Mouse (Mus musculus): ENCODE data around the gene Chrng. TPM values are rescaled to one million over a fixed set of nuclear protein-coding genes. Genes with fewer than 3 reads are reported as not detected.

Chrng gene
- polyA plus RNA-seq, 1 experiment from 2014 or later, result 5.0 TPM

DNA sequence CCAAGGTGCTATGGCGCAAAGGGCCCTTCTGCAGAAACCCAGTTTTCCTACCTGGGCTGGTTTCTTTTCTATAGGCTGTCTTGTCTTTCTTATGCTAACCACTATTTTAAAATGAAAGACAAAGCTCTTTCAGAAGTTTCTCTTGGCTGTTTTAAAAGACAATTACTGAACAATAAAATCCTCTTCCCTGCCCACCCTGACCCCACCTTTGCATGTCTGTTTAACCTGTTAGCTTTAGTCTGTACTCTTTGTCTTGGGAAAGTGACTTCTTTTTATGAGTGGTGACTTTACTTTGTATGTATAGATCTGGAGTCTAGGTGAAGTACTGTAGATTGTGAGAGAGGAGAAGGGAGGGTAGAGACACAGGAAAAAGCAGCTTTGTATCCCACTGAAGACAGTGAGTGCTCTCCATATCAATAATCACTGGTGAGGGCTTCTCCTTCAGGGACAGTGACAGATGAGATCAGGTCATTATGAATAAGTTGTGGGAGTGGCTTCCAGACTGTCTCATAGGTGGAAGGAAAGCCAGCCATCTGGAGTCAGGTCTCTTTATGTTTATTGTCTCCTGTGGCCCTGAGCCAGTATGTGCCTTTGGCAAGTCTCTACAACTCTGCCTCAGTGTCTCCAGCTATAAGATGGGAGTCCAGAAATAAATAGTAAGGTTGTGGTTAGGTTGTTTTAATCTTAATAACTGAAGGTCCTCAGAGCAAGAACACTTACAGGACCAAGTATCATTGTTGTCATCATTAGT lies 22.1 kb downstream of the Chrng start:
- Histone ChIP-seq H3K9ac (ENCODE audit: low read length) (no peak overlapping the region), H3K4me2 (ENCODE audit: low read depth) (no peak overlapping the region), H3K27ac (ENCODE audit: low read depth, low read length) (no peak overlapping the region), H3K4me1 (ENCODE audit: control insufficient read depth, insufficient read depth, low read length) (no peaks in the 10 kb centered on the region), H3K4me3 (ENCODE audit: low read depth, low read length) (no peak overlapping the region), H3K36me3 (ENCODE audit: control insufficient read depth, insufficient read depth, low read length) (peaks cover 33% of the 10 kb centered on the region), H3K27me3 (ENCODE audit: control insufficient read depth, insufficient read depth, low read length) (no peaks in the 10 kb centered on the region), H3K9me3 (ENCODE audit: control insufficient read depth, low read length) (no peaks in the 10 kb centered on the region)
- ATAC-seq (ENCODE audit: insufficient read depth, low FRiP score, low TSS enrichment) (no peak), DNase-seq (ENCODE audit: low spot score) (no peak)
- WGBS, result 100% methylated on average over 1 of the region's 1 CpGs

DNA sequence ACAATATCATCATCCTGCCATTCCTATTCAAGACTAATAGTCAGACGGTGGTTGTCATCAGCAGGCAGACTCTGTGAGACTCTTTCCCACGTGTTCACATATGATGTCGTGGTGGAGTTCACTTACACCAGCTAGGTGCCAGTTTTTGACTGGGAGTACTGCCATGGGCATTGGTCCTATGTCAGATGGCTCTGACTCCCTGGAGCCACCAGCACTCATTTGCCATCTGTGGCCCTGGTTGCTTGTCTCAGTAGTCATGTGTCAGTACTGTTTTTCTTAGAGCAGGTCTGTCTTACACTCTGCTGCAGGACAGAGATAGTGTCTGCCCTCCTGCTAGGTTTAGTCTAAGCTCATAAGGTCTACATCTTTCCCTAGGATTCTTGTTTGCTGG lies 22.7 kb downstream of the Chrng start:
- peaks cover 31% of the 10 kb centered on the region for H3K36me3 ChIP-seq (ENCODE audit: control insufficient read depth, insufficient read depth, low read length)
- DNase-seq (ENCODE audit: low spot score) (no peak), ATAC-seq (ENCODE audit: insufficient read depth, low FRiP score, low TSS enrichment) (no peak)
- no peak overlapping the region for H3K4me2 ChIP-seq (ENCODE audit: low read depth)
- no peak overlapping the region for H3K4me3 ChIP-seq (ENCODE audit: low read depth, low read length)
- no peak overlapping the region for H3K27ac ChIP-seq (ENCODE audit: low read depth, low read length)
- no peaks in the 10 kb centered on the region for H3K4me1 ChIP-seq (ENCODE audit: control insufficient read depth, insufficient read depth, low read length)
- 87% methylated on average over 3 of the region's 3 CpGs for WGBS
- no peaks in the 10 kb centered on the region for H3K9me3 ChIP-seq (ENCODE audit: control insufficient read depth, low read length)
- no peaks in the 10 kb centered on the region for H3K27me3 ChIP-seq (ENCODE audit: control insufficient read depth, insufficient read depth, low read length)
- H3K9ac ChIP-seq (ENCODE audit: low read length), result no peak overlapping the region

DNA sequence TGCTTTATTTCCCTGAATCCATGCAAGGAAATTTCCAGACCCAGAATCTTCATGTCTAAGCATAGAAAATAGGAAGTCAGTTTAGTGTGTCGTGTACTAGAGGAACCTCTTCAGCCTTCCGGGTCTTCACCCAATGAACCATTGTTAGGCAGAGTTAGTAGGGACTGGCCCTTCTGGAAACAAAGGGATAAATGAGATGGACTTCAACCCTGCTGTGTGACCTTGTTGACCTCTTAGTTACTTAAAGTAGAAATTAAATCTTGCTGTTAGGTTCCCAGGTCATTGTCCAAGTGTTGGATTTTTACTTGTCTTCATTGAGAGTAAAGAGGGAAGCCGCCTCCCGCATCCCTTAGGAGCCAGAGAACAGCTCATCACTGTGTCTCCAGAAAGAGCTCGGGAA lies 26.1 kb downstream of the Chrng start:
- ATAC-seq (ENCODE audit: insufficient read depth, low FRiP score, low TSS enrichment) (no peak), DNase-seq (ENCODE audit: low spot score) (no peak)
- Histone ChIP-seq H3K27ac (ENCODE audit: low read depth, low read length) (no peak overlapping the region), H3K4me3 (ENCODE audit: low read depth, low read length) (no peak overlapping the region), H3K9ac (ENCODE audit: low read length) (no peak overlapping the region), H3K4me1 (ENCODE audit: control insufficient read depth, insufficient read depth, low read length) (no peaks in the 10 kb centered on the region), H3K9me3 (ENCODE audit: control insufficient read depth, low read length) (no peaks in the 10 kb centered on the region), H3K4me2 (ENCODE audit: low read depth) (no peak overlapping the region), H3K36me3 (ENCODE audit: control insufficient read depth, insufficient read depth, low read length) (peaks cover 30% of the 10 kb centered on the region), H3K27me3 (ENCODE audit: control insufficient read depth, insufficient read depth, low read length) (no peaks in the 10 kb centered on the region)
- 79% methylated on average over 5 of the region's 5 CpGs for WGBS

DNA sequence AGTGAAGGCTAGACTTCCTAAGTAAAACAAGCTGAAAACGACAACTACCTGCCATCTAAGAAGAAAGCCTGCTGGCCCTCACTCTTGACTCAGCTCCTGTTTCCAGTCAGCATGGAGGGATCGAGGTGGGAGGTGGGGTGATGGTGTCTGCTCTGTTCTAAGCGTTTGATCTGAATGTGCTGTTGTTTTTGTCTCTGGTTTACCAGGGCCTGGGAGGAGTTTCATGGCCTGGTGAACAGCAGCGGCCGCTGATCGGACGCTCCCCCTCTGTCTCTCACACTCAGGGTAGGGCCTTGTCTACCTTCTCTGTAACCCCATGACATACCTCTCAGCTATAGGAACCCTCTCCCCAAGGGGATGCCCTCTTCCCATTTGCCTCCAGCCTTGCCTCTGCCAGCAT lies 27.7 kb downstream of the Chrng start:
- peaks cover 21% of the 10 kb centered on the region for H3K36me3 ChIP-seq (ENCODE audit: control insufficient read depth, insufficient read depth, low read length)
- 82% methylated on average over 7 of the region's 7 CpGs for WGBS
- H3K4me2 ChIP-seq (ENCODE audit: low read depth), result no peak overlapping the region
- H3K4me1 ChIP-seq (ENCODE audit: control insufficient read depth, insufficient read depth, low read length), result no peaks in the 10 kb centered on the region
- no peaks in the 10 kb centered on the region for H3K9me3 ChIP-seq (ENCODE audit: control insufficient read depth, low read length)
- H3K9ac ChIP-seq (ENCODE audit: low read length), result no peak overlapping the region
- no peak overlapping the region for H3K4me3 ChIP-seq (ENCODE audit: low read depth, low read length)
- DNase-seq (ENCODE audit: low spot score), result no peak
- no peaks in the 10 kb centered on the region for H3K27me3 ChIP-seq (ENCODE audit: control insufficient read depth, insufficient read depth, low read length)
- H3K27ac ChIP-seq (ENCODE audit: low read depth, low read length), result no peak overlapping the region
- no peak for ATAC-seq (ENCODE audit: insufficient read depth, low FRiP score, low TSS enrichment)

DNA sequence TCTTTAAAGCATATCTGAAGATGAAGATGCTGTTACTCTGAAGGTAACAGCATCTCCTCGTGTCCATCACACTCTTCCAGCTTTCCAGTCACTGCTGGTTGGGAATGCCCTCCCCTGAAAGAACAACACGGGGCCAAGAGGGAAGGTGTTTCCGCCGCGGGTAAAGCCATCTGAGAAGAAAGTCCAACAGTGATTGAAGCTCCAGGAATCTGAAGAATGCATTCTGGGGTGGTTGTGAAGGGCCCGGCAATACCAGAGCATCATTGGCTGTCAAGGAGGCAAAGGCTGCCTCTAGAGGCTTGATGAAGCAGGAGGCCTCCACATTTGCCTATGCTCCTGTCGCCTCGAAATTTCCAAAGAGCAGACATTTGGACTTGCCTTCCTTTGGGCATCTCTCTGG lies 34.6 kb downstream of the Chrng start:
- Histone ChIP-seq H3K36me3 (ENCODE audit: control insufficient read depth, insufficient read depth, low read length) (0 out of 2 replicates have a peak, but pooled peaks cover 2% of the 10 kb centered on the region), H3K4me3 (ENCODE audit: low read depth, low read length) (no peak overlapping the region), H3K27me3 (ENCODE audit: control insufficient read depth, insufficient read depth, low read length) (no peaks in the 10 kb centered on the region), H3K4me2 (ENCODE audit: low read depth) (no peak overlapping the region), H3K9ac (ENCODE audit: low read length) (no peak overlapping the region), H3K9me3 (ENCODE audit: control insufficient read depth, low read length) (no peaks in the 10 kb centered on the region), H3K4me1 (ENCODE audit: control insufficient read depth, insufficient read depth, low read length) (no peaks in the 10 kb centered on the region), H3K27ac (ENCODE audit: low read depth, low read length) (no peak overlapping the region)
- no peak for DNase-seq (ENCODE audit: low spot score)
- ATAC-seq (ENCODE audit: insufficient read depth, low FRiP score, low TSS enrichment), result no peak
- WGBS, result 73% methylated on average over 8 of the region's 8 CpGs

DNA sequence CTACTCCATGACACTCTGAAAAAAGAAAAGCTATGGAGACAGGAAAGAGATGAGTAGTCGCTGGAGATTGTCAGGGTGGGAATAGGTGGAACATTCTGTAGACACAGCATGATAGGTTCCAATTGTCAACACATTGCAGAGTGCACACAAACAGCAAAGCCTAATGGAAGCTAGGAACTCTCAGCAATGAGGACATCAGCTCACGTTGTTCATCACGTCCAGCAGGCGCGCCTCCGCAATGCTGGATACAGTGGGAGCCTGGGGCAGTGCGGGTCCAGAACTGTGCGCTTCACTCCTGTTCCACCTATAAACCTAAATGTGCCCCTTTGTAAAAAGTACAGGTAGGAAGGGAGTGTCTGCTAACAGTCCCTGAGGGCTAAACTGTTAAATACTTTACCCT lies 38.6 kb downstream of the Chrng start:
- Histone ChIP-seq H3K4me2 (ENCODE audit: low read depth) (no peak overlapping the region), H3K9me3 (ENCODE audit: control insufficient read depth, low read length) (no peaks in the 10 kb centered on the region), H3K36me3 (ENCODE audit: control insufficient read depth, insufficient read depth, low read length) (no peaks in the 10 kb centered on the region), H3K4me1 (ENCODE audit: control insufficient read depth, insufficient read depth, low read length) (no peaks in the 10 kb centered on the region), H3K9ac (ENCODE audit: low read length) (no peak overlapping the region), H3K27ac (ENCODE audit: low read depth, low read length) (no peak overlapping the region), H3K4me3 (ENCODE audit: low read depth, low read length) (no peak overlapping the region), H3K27me3 (ENCODE audit: control insufficient read depth, insufficient read depth, low read length) (no peaks in the 10 kb centered on the region)
- DNase-seq (ENCODE audit: low spot score) (no peak), ATAC-seq (ENCODE audit: insufficient read depth, low FRiP score, low TSS enrichment) (no peak)
- WGBS, result 91% methylated on average over 8 of the region's 8 CpGs

DNA sequence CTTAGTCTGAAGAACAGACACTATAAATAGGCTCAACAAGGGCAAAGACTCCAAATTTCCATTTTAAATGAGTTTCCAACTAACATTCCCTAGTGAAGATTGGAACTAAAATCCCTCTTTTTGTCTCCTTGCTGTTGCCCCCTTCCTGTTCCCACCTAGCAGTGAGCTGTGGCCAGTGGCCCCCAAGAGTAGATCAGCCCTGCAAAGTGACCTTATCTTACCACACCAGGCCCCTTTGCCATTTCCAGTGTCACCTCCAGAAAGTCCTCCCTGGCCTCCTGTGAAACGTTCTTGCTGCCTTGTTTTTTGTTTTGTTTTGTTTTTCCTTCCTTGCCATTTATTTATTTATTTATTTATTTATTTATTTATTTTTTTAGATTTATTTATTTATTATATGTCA lies 41.0 kb downstream of the Chrng start:
- WGBS, result 37% methylated on average over 1 of the region's 1 CpGs
- DNase-seq (ENCODE audit: low spot score) (no peak), ATAC-seq (ENCODE audit: insufficient read depth, low FRiP score, low TSS enrichment) (no peak)
- H3K27me3 ChIP-seq (ENCODE audit: control insufficient read depth, insufficient read depth, low read length), result no peaks in the 10 kb centered on the region
- H3K27ac ChIP-seq (ENCODE audit: low read depth, low read length), result no peak overlapping the region
- no peak overlapping the region for H3K4me2 ChIP-seq (ENCODE audit: low read depth)
- no peaks in the 10 kb centered on the region for H3K9me3 ChIP-seq (ENCODE audit: control insufficient read depth, low read length)
- H3K9ac ChIP-seq (ENCODE audit: low read length), result no peak overlapping the region
- H3K4me3 ChIP-seq (ENCODE audit: low read depth, low read length), result no peak overlapping the region
- H3K4me1 ChIP-seq (ENCODE audit: control insufficient read depth, insufficient read depth, low read length), result no peaks in the 10 kb centered on the region
- H3K36me3 ChIP-seq (ENCODE audit: control insufficient read depth, insufficient read depth, low read length), result no peaks in the 10 kb centered on the region

DNA sequence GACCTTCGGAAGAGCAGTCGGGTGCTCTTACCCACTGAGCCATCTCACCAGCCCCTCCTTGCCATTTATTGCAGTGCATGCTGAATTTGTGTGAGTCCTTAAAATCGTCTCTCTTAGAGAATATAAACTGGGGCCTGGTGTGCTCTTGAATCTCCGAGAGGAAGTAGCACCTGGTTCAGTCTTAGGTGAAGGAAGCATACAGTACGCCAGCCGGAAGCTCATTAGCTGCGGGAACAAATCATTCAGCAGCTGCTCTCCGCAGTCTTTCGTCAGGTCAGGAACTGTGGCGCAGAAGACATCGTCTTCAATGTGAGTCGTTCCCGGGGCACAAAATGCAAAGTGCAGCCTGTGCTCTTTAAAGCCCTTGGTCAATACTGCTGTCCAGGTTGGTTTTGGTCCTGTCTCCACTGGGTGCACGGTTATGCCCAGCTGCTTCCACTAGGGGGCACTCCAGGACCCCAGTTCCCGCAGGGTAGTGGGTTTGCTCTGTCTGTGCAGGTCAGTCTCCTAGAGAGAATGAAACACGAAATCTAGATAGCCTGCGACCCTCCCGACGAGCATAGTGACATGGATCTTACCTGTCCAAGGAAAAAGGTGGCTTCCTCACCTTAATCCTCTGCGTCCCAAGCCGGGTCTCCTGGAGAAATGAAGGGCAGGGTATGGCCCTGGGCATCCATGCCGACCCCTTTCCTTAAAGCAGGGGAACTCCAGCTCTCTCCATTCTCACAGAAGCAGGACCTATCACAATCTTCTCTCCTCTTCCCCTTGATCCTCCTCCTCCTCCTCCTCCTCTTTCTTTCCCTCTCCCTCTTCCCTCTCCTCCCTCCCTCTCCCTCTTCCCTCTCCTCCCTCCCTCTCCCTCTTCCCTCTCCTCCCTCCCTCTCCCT lies 41.7 kb downstream of the Chrng start:
- H3K4me3 ChIP-seq (ENCODE audit: low read depth, low read length), result no peak overlapping the region
- peak; percentile 81; the same call in 1 of the 2 replicates for ATAC-seq (ENCODE audit: insufficient read depth, low FRiP score, low TSS enrichment)
- no peak overlapping the region for H3K9ac ChIP-seq (ENCODE audit: low read length)
- WGBS, result 28% methylated on average over 22 of the region's 22 CpGs
- H3K9me3 ChIP-seq (ENCODE audit: control insufficient read depth, low read length), result no peaks in the 10 kb centered on the region
- peak; percentile 84 for DNase-seq (ENCODE audit: low spot score)
- H3K27ac ChIP-seq (ENCODE audit: low read depth, low read length), result no peak overlapping the region
- no peaks in the 10 kb centered on the region for H3K4me1 ChIP-seq (ENCODE audit: control insufficient read depth, insufficient read depth, low read length)
- H3K4me2 ChIP-seq (ENCODE audit: low read depth), result 0 out of 2 replicates have a peak overlapping the region, but pooled peaks have one; percentile 6
- no peaks in the 10 kb centered on the region for H3K27me3 ChIP-seq (ENCODE audit: control insufficient read depth, insufficient read depth, low read length)
- H3K36me3 ChIP-seq (ENCODE audit: control insufficient read depth, insufficient read depth, low read length), result no peaks in the 10 kb centered on the region

Data from neural tube, embryonic 11.5 days (tissue).